Mouse (Mus musculus) megakaryocyte-erythroid progenitor cell, adult 5-6 weeks (primary cell): ENCODE measurements at regions not wholly inside any gene's neighbourhood (a gene's known extent, or its start where the extent isn't known, plus 50 kb on each side); places are given as distances from the start of the nearest gene placed in this dataset.
A peak's percentile ranks its signal among the peaks of the same experiment; 100 is the strongest.

Experiments
- ATAC-seq: replicated peaks from 2 replicates; pipeline ENCODE4 v1.8.0; 2016; ENCODE audit warnings: mild to moderate bottlenecking, inconsistent platforms; ENCODE audit not compliant: severe bottlenecking, poor library complexity, low FRiP score, low TSS enrichment

GRCm38 (mm10) chr1:189102781-189103180, 95.1 kb upstream of the Kctd3 start:
- ATAC-seq = no peak

GRCm38 (mm10) chr1:189099121-189099520, 91.5 kb upstream of the Kctd3 start:
- ATAC-seq = no peak

DNA sequence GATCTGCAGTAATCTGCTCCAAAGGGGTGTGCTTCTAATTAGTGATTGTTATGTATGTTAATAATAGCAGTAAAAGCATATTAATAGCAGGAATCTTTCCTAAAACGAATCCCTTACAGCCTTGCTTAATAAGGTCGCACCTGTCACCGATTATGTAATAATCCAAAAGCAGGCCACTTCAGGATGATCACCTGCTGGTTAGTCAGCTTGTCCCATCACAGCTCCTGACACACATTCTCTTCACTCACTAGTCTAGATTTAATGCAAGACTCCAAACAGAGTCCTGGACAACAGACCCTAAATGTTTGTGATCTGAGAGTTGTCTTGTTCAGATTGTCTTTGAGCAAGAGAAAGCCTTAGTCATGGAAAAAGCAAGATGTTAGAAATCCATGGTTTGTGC, 85.2 kb upstream of the Kctd3 start:
- no peak for ATAC-seq

DNA sequence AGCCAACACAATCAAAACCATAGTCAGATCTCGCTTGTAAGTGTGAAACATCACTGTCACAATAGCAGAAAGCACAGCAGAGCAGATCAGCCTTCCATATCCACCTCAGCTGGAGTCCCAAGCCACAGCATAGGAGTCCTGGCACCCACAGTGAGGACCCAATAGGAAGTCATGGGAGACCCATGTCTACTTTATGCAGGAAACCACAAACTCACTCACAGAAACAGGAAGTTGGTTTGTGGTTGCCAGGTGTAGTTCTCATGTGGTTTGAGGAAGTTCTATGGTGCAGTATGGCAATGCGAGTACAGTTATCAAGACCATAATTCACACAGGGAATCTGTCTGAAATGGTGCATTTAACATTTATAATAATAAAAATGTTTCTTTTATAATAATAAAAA, 77.6 kb upstream of the Kctd3 start:
- no peak for ATAC-seq

DNA sequence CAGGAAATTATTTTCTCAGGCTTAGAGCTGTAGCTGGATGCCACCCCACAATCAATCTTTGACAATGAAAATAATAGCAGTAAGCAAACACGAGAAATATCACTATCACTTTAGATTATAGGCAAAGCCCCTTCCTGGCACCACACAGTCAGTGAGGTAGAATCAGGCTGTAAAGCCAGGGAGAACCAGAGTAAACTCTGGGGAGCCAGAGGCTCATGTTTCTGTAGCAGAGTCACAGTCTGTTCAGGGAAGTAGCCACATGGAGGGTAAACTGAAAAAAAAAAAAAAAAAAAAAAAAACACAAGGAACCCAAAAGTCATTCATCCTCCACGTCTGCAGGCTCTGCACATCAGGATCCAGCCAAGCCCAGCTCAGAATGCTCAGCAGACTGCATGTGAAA, 73.6 kb upstream of the Kctd3 start:
- ATAC-seq = no peak

DNA sequence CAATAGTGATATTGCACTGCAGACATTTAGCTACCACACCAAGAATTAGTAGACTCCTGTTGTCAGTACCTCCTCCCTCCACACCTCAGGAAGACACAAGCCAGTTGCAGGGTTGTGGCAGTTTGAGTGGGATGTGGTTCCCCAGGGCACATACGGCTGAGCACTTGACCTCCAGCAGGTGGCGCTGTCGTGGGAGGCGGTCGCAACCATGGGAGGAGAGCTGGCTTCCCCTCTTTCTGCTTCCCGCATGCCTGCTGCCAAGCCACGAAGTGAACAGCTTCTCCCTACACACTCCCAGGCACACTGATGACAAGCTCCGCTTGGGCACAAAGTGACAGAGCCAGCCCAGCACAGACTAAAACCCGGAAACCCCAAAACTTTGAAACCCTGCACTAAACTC, 73.2 kb upstream of the Kctd3 start:
- peak; percentile 95 for ATAC-seq

- no peak for ATAC-seq
Measured at GRCm38 (mm10) chr1:189079451-189080410, 72.1 kb upstream of the Kctd3 start.

DNA sequence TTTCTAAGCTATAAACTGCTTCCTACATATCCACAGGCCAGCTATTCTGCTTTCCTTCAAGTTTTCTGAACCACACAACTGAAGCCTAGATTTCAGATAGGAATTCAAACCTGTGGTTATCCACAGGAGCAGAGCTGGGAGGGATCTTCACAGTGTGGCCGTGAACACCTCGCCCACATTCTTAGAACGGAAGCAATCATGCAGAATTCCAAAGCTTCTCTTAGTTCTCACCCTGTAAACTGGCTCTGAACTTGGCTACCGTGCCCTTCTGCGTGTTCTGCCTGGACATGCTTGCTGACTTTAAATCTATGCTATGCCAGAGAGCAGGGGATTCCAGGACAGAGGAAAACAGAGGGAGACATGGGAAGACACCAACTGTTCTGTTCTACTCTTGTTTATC, 70.2 kb upstream of the Kctd3 start:
- no peak for ATAC-seq

DNA sequence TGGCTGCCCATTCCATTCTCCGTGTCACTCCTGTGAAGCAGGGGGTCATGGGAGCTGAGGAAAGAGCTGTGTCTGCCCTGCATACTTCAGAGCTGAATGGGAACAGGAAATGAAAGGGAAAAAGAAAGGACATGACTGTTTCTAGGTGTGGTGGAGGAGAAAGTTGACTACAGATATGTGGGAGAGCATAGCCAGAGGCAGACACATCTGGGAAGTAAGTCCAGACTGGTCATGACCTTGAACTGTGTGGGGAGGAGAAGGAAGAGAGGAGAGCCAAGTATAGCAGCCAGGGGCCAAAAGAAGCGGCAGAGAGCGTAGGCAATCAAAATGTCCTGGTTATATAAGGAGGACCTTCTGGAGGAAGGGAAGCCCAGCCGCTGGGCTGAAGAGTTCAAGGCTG, 68.6 kb upstream of the Kctd3 start:
- no peak for ATAC-seq

GRCm38 (mm10) chr1:189075671-189076070, 68.0 kb upstream of the Kctd3 start:
- no peak for ATAC-seq

DNA sequence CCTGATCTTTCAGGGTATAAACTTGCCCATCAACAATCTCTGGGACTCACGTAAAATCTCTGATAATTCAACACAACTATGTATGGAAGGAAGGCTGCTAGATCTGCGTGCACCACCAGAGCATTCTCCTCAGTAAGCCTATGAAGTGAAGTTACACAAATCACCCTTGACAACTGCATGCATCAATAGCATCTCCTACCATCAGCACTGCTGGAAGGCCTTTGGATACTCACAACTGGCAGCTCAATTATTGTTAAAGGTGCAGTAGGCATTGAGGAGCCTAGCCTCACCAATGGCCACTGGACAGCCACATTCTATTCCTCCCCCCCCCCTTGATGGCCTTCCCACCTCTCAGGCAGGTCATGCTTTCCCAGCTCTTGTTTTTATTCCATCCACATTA, 64.9 kb upstream of the Kctd3 start:
- ATAC-seq = no peak

DNA sequence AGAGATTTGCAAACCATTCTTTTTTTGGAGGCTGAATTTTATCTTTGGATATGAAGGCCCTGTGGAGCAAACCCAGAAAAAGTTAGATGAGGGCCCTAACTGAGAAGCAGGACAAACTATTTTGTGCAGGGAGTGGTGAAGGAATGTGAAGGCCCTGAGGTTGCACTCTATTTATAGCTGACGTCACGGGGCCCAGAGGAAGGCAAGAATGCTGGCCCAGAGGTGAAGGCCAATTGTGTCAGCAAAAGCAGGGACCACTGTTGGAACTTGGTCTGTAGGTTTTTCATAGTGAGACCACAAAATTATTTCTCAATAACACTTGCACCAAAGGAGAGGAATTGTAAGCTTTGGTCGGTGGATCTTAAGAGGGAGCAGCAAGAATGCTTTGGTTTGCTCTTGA, 60.6 kb upstream of the Kctd3 start:
- ATAC-seq = no peak

GRCm38 (mm10) chr1:189067204-189067960, 59.7 kb upstream of the Kctd3 start:
- no peak for ATAC-seq

- no peak for ATAC-seq
Measured at GRCm38 (mm10) chr1:189066446-189067151, 59.0 kb upstream of the Kctd3 start.

DNA sequence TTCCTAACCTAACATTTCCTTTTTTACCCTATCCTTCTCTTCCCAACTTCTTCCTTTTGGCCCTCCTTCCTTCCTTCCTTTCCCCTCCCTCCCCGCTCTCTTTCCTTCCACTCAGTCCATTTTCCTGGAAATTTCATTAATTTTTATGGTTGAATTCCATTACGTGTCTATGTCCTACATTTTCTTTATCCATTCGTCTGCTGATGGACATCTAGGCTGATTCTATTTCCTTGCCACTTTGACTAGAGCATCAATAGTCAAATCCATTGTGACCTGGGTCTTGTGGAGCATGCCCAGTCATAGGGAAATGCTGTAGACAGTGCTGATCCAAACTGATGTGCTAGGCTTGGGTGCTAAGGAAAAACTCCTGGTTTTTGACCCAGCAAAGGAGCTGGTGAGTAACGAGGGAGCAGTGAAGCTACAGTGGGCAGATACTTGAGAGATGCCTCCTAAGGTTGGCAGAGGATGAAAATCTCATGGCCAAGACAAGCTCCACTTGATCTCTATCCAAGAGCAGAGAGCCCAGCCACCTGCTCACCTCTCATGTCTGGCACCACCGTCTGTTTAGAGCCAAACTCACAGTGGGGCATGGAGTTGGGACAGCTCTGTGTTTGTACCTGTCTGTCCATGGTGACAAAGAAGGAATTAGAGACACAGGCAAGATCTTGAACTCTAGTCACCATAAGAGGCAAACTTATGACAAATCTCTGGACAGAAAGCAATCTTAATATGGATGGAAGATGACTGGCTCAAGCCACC, 57.7 kb upstream of the Kctd3 start:
- ATAC-seq = no peak

DNA sequence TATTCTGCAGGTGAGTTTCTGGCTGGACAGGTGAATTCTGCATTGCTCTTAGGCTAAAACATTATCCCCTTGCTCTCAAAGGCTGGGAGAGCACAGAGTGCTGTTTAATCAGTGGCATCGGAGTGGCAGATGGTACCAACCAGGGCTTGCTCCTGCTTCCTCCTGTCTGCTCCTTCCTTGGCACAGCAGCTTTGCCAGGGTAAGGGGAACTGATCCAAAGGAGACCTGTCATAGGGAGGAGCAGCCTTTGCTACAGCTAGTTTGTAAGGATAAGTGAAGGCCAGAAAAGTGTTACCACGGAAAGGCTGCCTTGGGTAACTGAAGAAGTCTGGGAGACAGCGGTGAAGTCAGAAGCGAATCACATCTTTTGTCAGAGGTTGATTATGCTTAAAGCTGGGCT, 57.0 kb upstream of the Kctd3 start:
- no peak for ATAC-seq

DNA sequence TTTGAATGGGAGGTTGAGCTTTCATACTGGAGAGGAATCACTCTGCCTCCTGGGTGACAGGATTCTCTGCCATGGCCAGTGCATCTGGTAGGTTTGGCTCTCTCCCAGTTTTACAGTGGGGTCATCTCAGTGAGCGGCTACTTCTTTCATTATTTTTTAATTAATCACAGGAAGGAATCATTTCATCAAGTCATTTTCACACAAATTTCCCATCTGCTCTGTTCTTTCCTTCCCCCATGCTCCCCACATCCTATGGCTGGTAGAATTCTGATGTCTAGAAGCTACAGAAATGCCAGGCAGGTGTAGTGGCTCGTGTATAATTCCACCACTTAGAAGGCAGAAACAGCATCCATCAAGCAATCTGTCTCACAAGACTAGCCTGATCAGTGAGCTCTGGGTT, 56.1 kb upstream of the Kctd3 start:
- ATAC-seq = no peak

DNA sequence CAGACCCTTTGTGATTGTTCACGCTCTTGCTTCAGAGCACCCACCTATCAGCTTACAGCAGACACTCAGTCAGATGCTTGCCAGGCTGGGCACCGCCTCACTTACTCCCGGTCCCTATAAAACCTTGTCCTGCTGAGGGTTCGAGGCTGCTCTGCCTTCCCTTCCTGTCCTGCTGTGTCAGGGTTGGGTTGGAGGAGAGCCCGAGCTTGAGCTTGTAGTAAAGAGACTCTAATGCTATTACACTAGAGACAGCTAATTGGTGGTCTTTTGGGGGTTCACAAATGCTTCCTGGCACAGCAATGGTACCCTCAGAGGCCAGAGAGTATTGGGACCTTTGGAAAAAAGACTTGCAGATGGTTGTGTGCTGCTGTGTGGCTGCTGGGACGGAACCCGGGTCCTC, 55.6 kb upstream of the Kctd3 start:
- ATAC-seq = no peak
